Mouse (Mus musculus) kidney, adult 11 months (tissue): Measurements from ENCODE around the gene Tfap2a.

ENCODE experiments used
- DNase-seq: peaks from one replicate; pipeline ENCODE4 v3.0.0; 2022

Tfap2a gene

GRCm38 (mm10) chr13:40711661-40712525, 26.3 kb downstream of the Tfap2a start:
- DNase-seq = no peak

GRCm38 (mm10) chr13:40710062-40710342, 28.2 kb downstream of the Tfap2a start:
- no peak for DNase-seq

GRCm38 (mm10) chr13:40709321-40710061, 28.7 kb downstream of the Tfap2a start:
- no peak for DNase-seq

GRCm38 (mm10) chr13:40708913-40709312, 29.3 kb downstream of the Tfap2a start:
- DNase-seq = no peak

GRCm38 (mm10) chr13:40708271-40708670, 29.9 kb downstream of the Tfap2a start:
- no peak for DNase-seq

GRCm38 (mm10) chr13:40707646-40708045, 30.5 kb downstream of the Tfap2a start:
- no peak for DNase-seq

GRCm38 (mm10) chr13:40706612-40707011, 31.6 kb downstream of the Tfap2a start:
- no peak for DNase-seq

GRCm38 (mm10) chr13:40705821-40706425, 32.3 kb downstream of the Tfap2a start:
- no peak for DNase-seq

- DNase-seq = no peak
Measured at GRCm38 (mm10) chr13:40704864-40705455, 33.2 kb downstream of the Tfap2a start.

- no peak for DNase-seq
Measured at GRCm38 (mm10) chr13:40703982-40704501, 34.1 kb downstream of the Tfap2a start.

- no peak for DNase-seq
Measured at GRCm38 (mm10) chr13:40703123-40703797, 34.9 kb downstream of the Tfap2a start.

- DNase-seq = no peak
Measured at GRCm38 (mm10) chr13:40702361-40703122, 35.6 kb downstream of the Tfap2a start.

- no peak for DNase-seq
Measured at GRCm38 (mm10) chr13:40701691-40702090, 36.5 kb downstream of the Tfap2a start.

- DNase-seq = no peak
Measured at GRCm38 (mm10) chr13:40685790-40686189, 52.4 kb downstream of the Tfap2a start.

GRCm38 (mm10) chr13:40676730-40677129, 61.4 kb downstream of the Tfap2a start:
- DNase-seq = no peak
